Mouse (Mus musculus) heart, postnatal 0 days (tissue): ENCODE measurements around the gene Traf3ip2. TPM values are rescaled to one million over a fixed set of nuclear protein-coding genes. Genes with fewer than 3 reads are reported as not detected.

Source experiments
- ATAC-seq: fragments of 200-750 bp; cut with Nextera tagmentation; 2 replicates; pipeline ENCODE4 v1.8.0; 2017; ENCODE audit warnings: low read depth, moderate number of reproducible peaks, moderate library complexity; ENCODE audit not compliant: insufficient read depth
- DNase-seq: peaks from one replicate; pipeline ENCODE4 v3.0.0-alpha.2; 2016; ENCODE audit warnings: low spot score
- H3K27ac ChIP-seq: fragments of 300-500 bp; sonication (generic); 2 replicates; pipeline ENCODE4 v1.5.1; 2014; ENCODE audit warnings: low read depth, mild to moderate bottlenecking
- H3K27me3 ChIP-seq: fragments of 300-500 bp; sonication (generic); 2 replicates; pipeline ENCODE4 v1.6.1; 2014; ENCODE audit warnings: low read length, mixed read lengths; ENCODE audit not compliant: control insufficient read depth, insufficient read depth
- H3K36me3 ChIP-seq: fragments of 300-500 bp; sonication (generic); replicated peaks from 2 replicates; pipeline ENCODE4 v1.6.1; 2014; ENCODE audit warnings: low read length, mixed read lengths; ENCODE audit not compliant: control insufficient read depth, insufficient read depth
- H3K4me1 ChIP-seq: fragments of 300-500 bp; sonication (generic); 2 replicates; pipeline ENCODE4 v1.6.1; 2014; ENCODE audit warnings: antibody characterized with exemption; ENCODE audit not compliant: control insufficient read depth, insufficient read depth
- H3K4me2 ChIP-seq: fragments of 300-500 bp; sonication (generic); 2 replicates; pipeline ENCODE4 v1.6.1; 2014; ENCODE audit warnings: low read depth, mild to moderate bottlenecking, low read length, moderate library complexity
- H3K4me3 ChIP-seq: fragments of 300-500 bp; sonication (generic); 2 replicates; pipeline ENCODE4 v1.5.1; 2014; ENCODE audit warnings: low read depth, low read length
- H3K9ac ChIP-seq: fragments of 300-500 bp; sonication (generic); replicated peaks from 2 replicates; pipeline ENCODE4 v1.6.1; 2014; ENCODE audit warnings: low read depth, low read length, mixed read lengths
- H3K9me3 ChIP-seq: fragments of 300-500 bp; sonication (generic); replicated peaks from 2 replicates; pipeline ENCODE4 v1.6.1; 2016; ENCODE audit warnings: low read length; ENCODE audit not compliant: control insufficient read depth
- CTCF ChIP-seq: IDR thresholded peaks from 2 replicates; pipeline ENCODE4 v1.5.1; 2016; ENCODE audit warnings: antibody characterized with exemption, control low read depth, low read depth
- EP300 ChIP-seq: IDR thresholded peaks from 2 replicates; pipeline ENCODE4 v1.6.1; 2016; ENCODE audit warnings: antibody characterized with exemption, low read depth
- WGBS: fragments of 180-500 bp; shearing (Covaris S2); extraction: QIAGEN DNeasy Blood & Tissue Kit; methylation state at CpG from one replicate; pipeline ENCODE4 v1.1.7; 2014; 5-methylcytosine and 5-hydroxymethylcytosine counted together
- polyA plus RNA-seq: library from polyadenylated mRNA; unstranded; fragments of >200 nt; fragmentation: Nextera tagmentation; extraction: Ambion mirVana; gene quantifications from 2 replicates; pipeline ENCODE4 v1.2.1, GENCODE M21; 2015
- total RNA-seq: library from RNA; depleted of rRNA; stranded (reverse); fragments of >200 nt; gene quantifications from 2 replicates; pipeline ENCODE4 v1.2.3, GENCODE M21; 2014; ENCODE audit warnings: low replicate concordance

The Traf3ip2 gene
- total and polyA plus RNA-seq, 2 experiments from 2014 or later: 6.4 to 9.9 TPM

GRCm38 (mm10) chr10:39587290-39587925 is 25.3 kb upstream of the Traf3ip2 start:
- H3K4me1 ChIP-seq: no peaks in the 10 kb centered on the region
- no peaks in the 10 kb centered on the region for H3K9me3 ChIP-seq
- TF ChIP-seq EP300 (no peak), CTCF (no peak)
- no peaks in the 10 kb centered on the region for H3K36me3 ChIP-seq
- H3K9ac ChIP-seq: no peak overlapping the region
- no peak overlapping the region for H3K4me2 ChIP-seq
- peak; percentile 68 for DNase-seq
- H3K4me3 ChIP-seq: no peak overlapping the region
- no peak overlapping the region for H3K27ac ChIP-seq
- ATAC-seq: peak; percentile 58
- no peaks in the 10 kb centered on the region for H3K27me3 ChIP-seq
- WGBS: 31% methylated on average over 5 of the region's 5 CpGs

GRCm38 (mm10) chr10:39587973-39588746 is 24.6 kb upstream of the Traf3ip2 start:
- no peak for DNase-seq
- Histone ChIP-seq H3K9me3 (no peaks in the 10 kb centered on the region), H3K27ac (no peak overlapping the region), H3K27me3 (no peaks in the 10 kb centered on the region), H3K4me3 (no peak overlapping the region), H3K36me3 (no peaks in the 10 kb centered on the region), H3K9ac (no peak overlapping the region), H3K4me2 (no peak overlapping the region), H3K4me1 (no peaks in the 10 kb centered on the region)
- TF ChIP-seq EP300 (no peak), CTCF (no peak)
- 84% methylated on average over 8 of the region's 8 CpGs for WGBS
- no peak for ATAC-seq

DNA sequence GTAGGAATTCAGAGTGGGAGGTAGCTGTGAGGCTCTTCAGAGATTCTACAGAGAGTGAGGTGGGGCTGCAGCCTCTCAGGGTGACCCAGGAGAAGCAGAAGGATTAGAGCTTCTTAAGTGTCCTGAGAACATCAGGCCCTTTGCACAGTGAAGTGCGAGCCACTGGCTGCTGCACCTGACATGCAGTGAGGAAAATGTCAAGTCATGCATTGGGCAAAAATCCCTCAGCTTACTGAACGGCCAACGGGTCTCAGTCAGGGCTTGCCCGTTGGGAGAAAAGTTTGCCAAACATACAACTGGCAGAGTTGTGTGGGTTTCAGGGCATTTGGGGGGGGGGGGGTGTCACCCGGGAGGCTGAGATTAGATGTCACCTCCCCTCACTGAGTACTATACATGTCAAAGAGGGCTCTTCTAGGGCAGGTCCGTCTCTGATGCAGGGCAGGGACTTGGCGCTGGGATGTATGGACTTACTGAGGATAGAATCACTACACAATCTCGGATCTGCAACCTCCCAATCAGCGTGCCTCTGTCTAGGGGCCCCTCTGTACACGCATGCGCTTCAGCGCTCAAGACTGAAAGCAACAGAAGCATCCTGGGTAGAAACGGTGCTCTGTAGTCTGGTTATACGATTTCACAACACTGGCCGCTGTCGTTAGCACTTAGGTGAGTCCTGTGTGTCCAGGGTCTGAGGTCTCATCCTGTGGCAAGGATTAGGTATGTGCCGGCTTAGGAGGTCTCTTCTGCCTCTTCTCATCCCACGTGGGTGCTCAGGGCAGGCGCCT is 22.8 kb upstream of the Traf3ip2 start:
- WGBS: 76% methylated on average over 19 of the region's 19 CpGs
- no peak overlapping the region for H3K9ac ChIP-seq
- H3K27ac ChIP-seq: no peak overlapping the region
- no peaks in the 10 kb centered on the region for H3K4me1 ChIP-seq
- ATAC-seq (no peak), DNase-seq (no peak)
- H3K9me3 ChIP-seq: no peaks in the 10 kb centered on the region
- H3K4me2 ChIP-seq: no peak overlapping the region
- H3K4me3 ChIP-seq: no peak overlapping the region
- TF ChIP-seq CTCF: no peak
- no peak for TF ChIP-seq EP300
- H3K27me3 ChIP-seq: no peaks in the 10 kb centered on the region
- H3K36me3 ChIP-seq: no peaks in the 10 kb centered on the region

DNA sequence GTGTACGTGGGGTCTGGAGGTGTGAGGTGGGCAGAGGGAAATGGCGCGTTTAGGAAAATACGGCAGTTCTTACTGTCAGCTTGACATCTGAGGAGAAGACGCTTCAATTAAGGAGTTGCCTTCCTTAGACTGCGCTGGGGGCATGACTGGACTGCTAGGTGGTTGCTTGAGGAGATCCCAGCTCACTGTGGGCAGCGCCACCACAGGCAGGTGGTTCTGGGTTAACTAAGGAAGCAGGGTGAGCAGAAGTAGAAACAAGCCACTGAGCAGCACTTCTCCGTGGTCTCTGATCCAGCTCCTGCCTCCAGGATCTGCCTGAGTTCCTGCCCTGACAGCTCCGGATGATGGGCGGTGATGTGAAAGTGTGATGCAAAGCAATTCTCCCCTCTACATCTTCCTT is 22.1 kb upstream of the Traf3ip2 start:
- DNase-seq (no peak), ATAC-seq (no peak)
- Histone ChIP-seq H3K27me3 (no peaks in the 10 kb centered on the region), H3K4me2 (no peak overlapping the region), H3K27ac (no peak overlapping the region), H3K36me3 (no peaks in the 10 kb centered on the region), H3K9ac (no peak overlapping the region), H3K9me3 (no peaks in the 10 kb centered on the region), H3K4me1 (no peaks in the 10 kb centered on the region), H3K4me3 (no peak overlapping the region)
- TF ChIP-seq CTCF (no peak), EP300 (no peak)
- 84% methylated on average over 10 of the region's 10 CpGs for WGBS

- no peaks in the 10 kb centered on the region for H3K9me3 ChIP-seq
- peaks cover 4% of the 10 kb centered on the region; the same call in 1 of the 2 replicates for H3K4me1 ChIP-seq
- no peak overlapping the region for H3K4me3 ChIP-seq
- no peak overlapping the region for H3K9ac ChIP-seq
- ATAC-seq (no peak), DNase-seq (no peak)
- TF ChIP-seq CTCF (no peak), EP300 (no peak)
- H3K36me3 ChIP-seq: no peaks in the 10 kb centered on the region
- no peak overlapping the region for H3K27ac ChIP-seq
- H3K4me2 ChIP-seq: no peak overlapping the region
- 91% methylated on average over 4 of the region's 4 CpGs for WGBS
- H3K27me3 ChIP-seq: no peaks in the 10 kb centered on the region
Measured at GRCm38 (mm10) chr10:39592501-39592900, 20.2 kb upstream of the Traf3ip2 start.
